Mouse (Mus musculus): Measurements from ENCODE around the gene Os9. TPM values are rescaled to one million over a fixed set of nuclear protein-coding genes. Genes with fewer than 3 reads are reported as not detected.
"Not testable (repeated sequence)": the region's sequence is repeated elsewhere in the genome, so short reads cannot be mapped to it uniquely, and the experiment has no call there.

The Os9 gene
- total and polyA plus RNA-seq, 3 experiments: 42.4 to 60.4 TPM; not detected in 1

- H3K9ac ChIP-seq (ENCODE audit: control insufficient read depth, low read depth, low read length, poor library complexity, severe bottlenecking); H3K4me1 ChIP-seq (ENCODE audit: control insufficient read depth in 1 of 2, insufficient read depth in 2 of 2, low read length in 2 of 2); H3K9me3 ChIP-seq (replicated peaks; ENCODE audit: insufficient read depth, low read length); DNase-seq (ENCODE audit: low read depth, low spot score); H3K4me3 ChIP-seq (ENCODE audit: control insufficient read depth in 1 of 2, insufficient read depth in 1 of 2, low read depth in 2 of 2, low read length in 2 of 2); H3K27me3 ChIP-seq (ENCODE audit: control insufficient read depth in 1 of 2, insufficient read depth in 2 of 2, low read length in 2 of 2); H3K27ac ChIP-seq (ENCODE audit: control insufficient read depth, low read depth, low read length): not testable (repeated sequence)
- H3K79me2 ChIP-seq (ENCODE audit: control insufficient read depth, insufficient read depth, low read length, poor library complexity): peaks cover 15% of the 10 kb centered on the region
- peaks cover 1 to 15% of the 10 kb centered on the region in 2 experiments; a peak in 3 of 4 replicates for H3K36me3 ChIP-seq (ENCODE audit: control insufficient read depth in 1 of 2, insufficient read depth in 2 of 2, low read length in 2 of 2)
- TF ChIP-seq CTCF (IDR thresholded peaks at IDR 0.05 in 2 of 3, conservative IDR thresholded peaks at IDR 0.05 in 1 of 3; ENCODE audit: control insufficient read depth in 1 of 3, insufficient read depth in 1 of 3, low read depth in 2 of 3, low read length in 3 of 3, poor library complexity in 1 of 3, severe bottlenecking in 1 of 3) (peak in 2 of 3 experiments; percentile 5 to 31; a peak in 2 of 6 replicates), TBP (IDR thresholded peaks at IDR 0.05; ENCODE audit: low read depth, low read length) (peak; percentile 88)
Observed at GRCm38 (mm10) chr10:127072270-127072669, 48.7 kb downstream of the Os9 start.

GRCm38 (mm10) chr10:127071203-127071602 lies 49.7 kb downstream of the Os9 start:
- Histone ChIP-seq H3K4me1 (ENCODE audit: control insufficient read depth in 1 of 2, insufficient read depth in 2 of 2, low read length in 2 of 2) (peaks cover 3 to 7% of the 10 kb centered on the region in 2 experiments; a peak in 3 of 4 replicates), H3K36me3 (ENCODE audit: control insufficient read depth in 1 of 2, insufficient read depth in 2 of 2, low read length in 2 of 2) (peaks cover 2 to 21% of the 10 kb centered on the region in 2 experiments; a peak in 3 of 4 replicates), H3K27ac (ENCODE audit: control insufficient read depth, low read depth, low read length) (peak overlapping the region; percentile 81), H3K9ac (ENCODE audit: control insufficient read depth, low read depth, low read length, poor library complexity, severe bottlenecking) (peak overlapping the region; percentile 69), H3K79me2 (ENCODE audit: control insufficient read depth, insufficient read depth, low read length, poor library complexity) (peaks cover 15% of the 10 kb centered on the region), H3K4me3 (ENCODE audit: control insufficient read depth in 1 of 2, insufficient read depth in 1 of 2, low read depth in 2 of 2, low read length in 2 of 2) (peak overlapping the region; percentile 66 to 83), H3K27me3 (ENCODE audit: control insufficient read depth in 1 of 2, insufficient read depth in 2 of 2, low read length in 2 of 2) (no peaks in the 10 kb centered on the region), H3K9me3 (replicated peaks; ENCODE audit: insufficient read depth, low read length) (no peaks in the 10 kb centered on the region)
- DNase-seq (ENCODE audit: low read depth, low spot score): peak; percentile 51
- TF ChIP-seq TBP (IDR thresholded peaks at IDR 0.05; ENCODE audit: low read depth, low read length): peak; percentile 89
- no peak for TF ChIP-seq USF2 (IDR thresholded peaks at IDR 0.05; ENCODE audit: borderline replicate concordance in 1 of 2, insufficient read depth in 1 of 2, low read depth in 1 of 2, low read length in 2 of 2)
- no peak for TF ChIP-seq HCFC1 (IDR thresholded peaks at IDR 0.05; ENCODE audit: low read depth, low read length)

GRCm38 (mm10) chr10:127070190-127071121 lies 50.5 kb downstream of the Os9 start, which contains the start of gene Tspan31:
TSS of gene Tspan31 (minus strand) at chr10:127070264.
- Histone ChIP-seq H3K4me1 (ENCODE audit: control insufficient read depth in 1 of 2, insufficient read depth in 2 of 2, low read length in 2 of 2) (peaks cover 3 to 8% of the 10 kb centered on the region in 2 experiments; a peak in 3 of 4 replicates), H3K27me3 (ENCODE audit: control insufficient read depth in 1 of 2, insufficient read depth in 2 of 2, low read length in 2 of 2) (no peaks in the 10 kb centered on the region), H3K27ac (ENCODE audit: control insufficient read depth, low read depth, low read length) (peak within 1 kb of the TSS; percentile 81), H3K9ac (ENCODE audit: control insufficient read depth, low read depth, low read length, poor library complexity, severe bottlenecking) (peak within 1 kb of the TSS; percentile 90), H3K79me2 (ENCODE audit: control insufficient read depth, insufficient read depth, low read length, poor library complexity) (peaks cover 16% of the 10 kb centered on the region), H3K4me3 (ENCODE audit: control insufficient read depth in 1 of 2, insufficient read depth in 1 of 2, low read depth in 2 of 2, low read length in 2 of 2) (peak within 1 kb of the TSS; percentile 89 to 93), H3K36me3 (ENCODE audit: control insufficient read depth in 1 of 2, insufficient read depth in 2 of 2, low read length in 2 of 2) (peaks cover 6 to 25% of the 10 kb centered on the region in 2 experiments), H3K9me3 (replicated peaks; ENCODE audit: insufficient read depth, low read length) (no peaks in the 10 kb centered on the region)
- DNase-seq (ENCODE audit: low read depth, low spot score): peak; percentile 98
- TF ChIP-seq KAT2A (conservative IDR thresholded peaks at IDR 0.05; ENCODE audit: low read depth, low read length) (no peak; the same call in 1 of the 2 replicates), UBTF (IDR thresholded peaks at IDR 0.05; ENCODE audit: borderline replicate concordance, insufficient read depth, low read depth, low read length) (no peak), GABPA (IDR thresholded peaks at IDR 0.05; ENCODE audit: low read depth, low read length) (no peak), MYB (IDR thresholded peaks at IDR 0.05; ENCODE audit: low read depth, low read length) (no peak), TCF12 (IDR thresholded peaks at IDR 0.05; ENCODE audit: low read depth, low read length) (peak; percentile 38; the same call in 1 of the 2 replicates), EP300 (IDR thresholded peaks at IDR 0.05; ENCODE audit: low read depth in 1 of 2, low read length in 2 of 2) (no peak), USF2 (IDR thresholded peaks at IDR 0.05; ENCODE audit: borderline replicate concordance in 1 of 2, insufficient read depth in 1 of 2, low read depth in 1 of 2, low read length in 2 of 2) (no peak), ZC3H11A (IDR thresholded peaks at IDR 0.05; ENCODE audit: low read depth, low read length) (no peak), MAFK (IDR thresholded peaks at IDR 0.05; ENCODE audit: borderline replicate concordance, low read depth, low read length) (no peak), POLR2A (IDR thresholded peaks at IDR 0.05; ENCODE audit: control insufficient read depth in 1 of 2, insufficient read depth in 1 of 2, low read depth in 1 of 2, low read length in 2 of 2, poor library complexity in 1 of 2) (peak; percentile 21 to 88; a peak in 2 of 4 replicates), RCOR1 (IDR thresholded peaks at IDR 0.05; ENCODE audit: low read depth, low read length) (no peak), ETS1 (IDR thresholded peaks at IDR 0.05; ENCODE audit: low read depth, low read length) (0 out of 2 replicates have a peak, but pooled peaks have one; percentile 30), E2F4 (IDR thresholded peaks at IDR 0.05; ENCODE audit: borderline replicate concordance, low read depth, low read length) (no peak), TBP (IDR thresholded peaks at IDR 0.05; ENCODE audit: low read depth, low read length) (peak; percentile 82), CHD2 (IDR thresholded peaks at IDR 0.05; ENCODE audit: low read length) (peak; percentile 56; the same call in 1 of the 2 replicates), MAZ (IDR thresholded peaks at IDR 0.05; ENCODE audit: low read depth, low read length) (peak; percentile 59), SIN3A (IDR thresholded peaks at IDR 0.05; ENCODE audit: low read length) (peak; percentile 79), TAL1 (IDR thresholded peaks at IDR 0.05; ENCODE audit: low read length) (no peak), POLR2AphosphoS2 (IDR thresholded peaks at IDR 0.05; ENCODE audit: low read length) (peak; percentile 57; the same call in 1 of the 2 replicates), HCFC1 (IDR thresholded peaks at IDR 0.05; ENCODE audit: low read depth, low read length) (peak; percentile 80)

Data from MEL (cell line).